Mouse (Mus musculus): ENCODE measurements around the gene Ptprr.

DNA sequence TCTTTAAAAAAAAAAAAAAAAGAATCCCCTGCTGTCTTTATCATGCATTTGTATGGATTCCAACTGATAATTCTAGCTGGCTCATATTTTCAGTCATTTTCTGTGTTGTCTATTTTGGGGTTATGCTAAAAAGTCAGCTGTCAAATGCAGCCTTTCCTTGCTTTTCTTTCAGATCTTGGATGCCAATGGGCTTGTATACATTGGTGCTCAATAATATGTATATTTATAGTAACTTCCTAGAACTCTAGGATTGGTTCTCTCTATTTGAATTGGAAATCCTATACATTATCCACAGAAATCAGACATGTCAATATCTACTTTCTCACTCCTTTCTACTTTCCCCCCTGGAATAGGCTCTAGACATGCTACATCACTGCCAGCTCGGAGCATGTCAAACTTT is 90.7 kb downstream of the Ptprr start:
- TF ChIP-seq CTCF (IDR thresholded peaks at IDR 0.05; ENCODE audit: control insufficient read depth, insufficient read depth, insufficient read length), result no peak
- TF ChIP-seq MAX (IDR thresholded peaks at IDR 0.05), result no peak
